Mouse (Mus musculus): ENCODE data around the gene Icmt.

The Icmt gene

DNA sequence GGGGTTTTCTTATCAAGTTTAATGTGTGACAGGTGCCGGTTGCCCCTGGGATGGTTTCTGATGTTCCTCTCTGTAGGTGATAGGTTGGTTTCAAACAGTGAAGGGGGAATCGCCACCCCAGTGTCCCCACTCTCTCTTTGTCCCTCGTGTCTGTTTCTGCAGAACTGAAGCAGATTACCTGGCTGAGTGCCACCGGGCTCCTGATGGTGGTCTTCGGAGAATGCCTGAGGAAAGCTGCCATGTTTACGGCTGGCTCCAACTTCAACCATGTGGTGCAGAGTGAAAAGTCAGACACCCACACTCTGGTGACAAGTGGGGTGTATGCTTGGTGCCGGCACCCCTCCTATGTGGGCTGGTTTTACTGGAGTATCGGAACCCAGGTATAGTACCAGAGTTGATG, 3.3 kb downstream of the Icmt start:
- no peak for DNase-seq (ENCODE audit: extremely low read depth, low read depth)

DNA sequence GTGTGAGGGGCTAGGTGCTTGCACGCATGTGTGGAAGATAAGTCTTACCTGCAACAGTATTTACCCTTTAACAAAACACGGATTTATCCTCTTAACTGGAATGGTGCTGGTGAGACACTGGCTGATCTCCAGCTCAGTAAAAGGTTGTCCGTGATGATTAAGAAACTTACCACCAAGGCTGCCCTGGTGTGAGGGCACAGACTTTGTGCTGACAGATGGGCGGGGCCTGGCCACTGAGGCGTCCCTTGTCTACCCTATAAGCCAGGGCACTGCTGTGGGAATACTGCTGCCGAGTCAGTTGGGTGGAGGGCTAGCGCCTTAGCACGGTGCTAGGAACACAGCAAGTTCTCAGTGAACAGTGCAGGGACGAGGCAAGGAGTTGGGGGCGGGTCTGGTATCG, 5.0 kb downstream of the Icmt start:
- no peak for DNase-seq (ENCODE audit: extremely low read depth, low read depth)

DNA sequence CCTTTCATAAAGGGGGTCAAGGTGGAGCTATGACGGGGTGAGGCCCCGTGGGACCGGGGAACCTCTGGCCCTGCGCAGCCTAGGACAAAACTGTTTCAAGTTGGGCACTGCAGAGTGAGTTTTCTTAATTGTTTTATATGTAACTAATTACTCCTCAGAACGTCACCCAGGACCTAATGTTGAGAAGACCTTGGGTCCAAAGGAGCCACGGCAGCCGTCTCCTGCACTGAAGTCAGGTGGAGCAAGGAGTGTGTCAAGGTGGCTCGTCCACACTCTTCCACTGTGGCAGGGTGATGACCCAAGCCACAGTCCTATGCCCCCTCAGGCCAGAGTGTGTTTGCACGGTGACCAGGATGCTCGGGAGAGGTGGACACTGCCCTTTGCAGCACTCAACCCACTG, 6.1 kb downstream of the Icmt start:
- DNase-seq (ENCODE audit: extremely low read depth, low read depth) = no peak

DNA sequence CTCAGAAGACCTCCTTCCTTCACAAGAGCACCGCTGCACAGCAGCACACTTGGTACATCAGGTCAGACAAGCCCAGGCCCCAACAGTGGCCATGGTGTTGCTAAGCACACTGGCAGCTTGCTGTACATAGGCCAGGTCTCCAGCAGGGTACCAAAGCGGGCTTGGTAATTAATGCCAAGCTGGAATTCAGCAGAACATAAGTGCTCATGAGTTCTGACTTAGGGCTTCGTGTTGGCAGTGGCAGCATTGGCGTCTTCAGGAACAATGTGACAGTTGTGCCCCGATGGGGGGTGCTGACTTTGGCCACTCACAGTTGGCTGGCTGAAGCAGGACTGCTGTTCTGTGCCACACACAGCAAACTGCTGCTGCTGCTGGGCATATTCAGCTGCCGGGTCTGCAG, 7.7 kb downstream of the Icmt start:
- DNase-seq (ENCODE audit: extremely low read depth, low read depth) = no peak

DNA sequence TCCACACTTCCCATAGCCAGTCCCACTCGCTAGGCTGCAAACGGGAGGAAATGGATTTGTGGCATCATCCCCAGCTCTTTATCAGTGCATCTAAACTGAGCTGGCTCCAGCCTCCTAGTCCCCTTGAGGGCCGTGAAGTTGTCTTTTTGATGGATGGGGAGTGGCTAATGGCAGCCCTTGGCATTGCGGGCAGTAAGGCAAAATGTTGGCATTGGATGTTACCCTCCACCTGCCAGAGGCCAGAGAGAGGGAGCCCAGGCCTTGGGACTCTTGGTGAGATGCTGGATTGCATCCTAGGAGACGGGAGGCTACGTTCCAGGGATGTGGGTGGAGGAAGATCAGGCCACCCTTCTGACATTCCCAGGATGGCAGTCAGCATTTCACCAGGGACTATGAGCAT, 9.0 kb downstream of the Icmt start:
- DNase-seq (ENCODE audit: extremely low read depth, low read depth) = no peak

DNA sequence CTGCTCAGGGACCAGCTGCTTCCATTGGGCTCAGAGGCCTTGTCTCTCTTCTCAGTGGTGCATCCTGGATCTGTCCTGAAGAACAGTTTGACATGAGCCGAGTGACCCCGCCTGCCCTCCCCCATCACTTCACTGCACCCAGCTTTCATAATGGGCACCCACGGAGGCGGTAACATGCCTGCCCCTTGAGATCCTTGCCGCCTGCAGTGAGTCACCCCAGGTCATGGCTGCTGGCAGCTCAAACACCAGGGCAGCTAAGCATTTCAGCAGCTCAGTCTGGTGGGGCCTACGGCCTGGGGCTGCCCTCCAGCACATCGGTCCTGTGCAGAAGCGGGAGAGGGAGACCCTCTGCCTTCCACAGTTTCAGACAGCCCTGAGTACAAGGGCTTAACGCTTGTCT, 10.5 kb downstream of the Icmt start:
- no peak for DNase-seq (ENCODE audit: extremely low read depth, low read depth)

DNA sequence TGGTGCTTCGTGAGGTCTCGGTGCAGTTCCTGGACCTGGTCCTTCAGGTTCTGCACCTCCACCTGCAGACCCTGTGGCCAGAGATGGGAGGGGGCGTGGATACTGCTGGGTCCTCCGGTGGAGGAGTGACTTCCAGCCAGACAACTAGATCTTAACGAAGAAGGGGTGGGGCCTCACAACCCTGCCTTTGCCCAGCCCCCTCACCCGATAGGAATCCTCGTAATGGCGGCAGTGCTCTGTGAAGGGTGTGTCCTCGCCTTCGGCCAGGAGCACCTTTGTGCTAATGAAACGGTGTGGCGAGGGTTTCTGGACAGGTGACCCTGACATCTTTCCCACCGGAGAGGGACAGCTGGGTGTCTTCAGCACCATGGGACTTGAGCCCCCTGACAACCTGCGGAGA, 15.2 kb downstream of the Icmt start:
- no peak for DNase-seq (ENCODE audit: extremely low read depth, low read depth)

DNA sequence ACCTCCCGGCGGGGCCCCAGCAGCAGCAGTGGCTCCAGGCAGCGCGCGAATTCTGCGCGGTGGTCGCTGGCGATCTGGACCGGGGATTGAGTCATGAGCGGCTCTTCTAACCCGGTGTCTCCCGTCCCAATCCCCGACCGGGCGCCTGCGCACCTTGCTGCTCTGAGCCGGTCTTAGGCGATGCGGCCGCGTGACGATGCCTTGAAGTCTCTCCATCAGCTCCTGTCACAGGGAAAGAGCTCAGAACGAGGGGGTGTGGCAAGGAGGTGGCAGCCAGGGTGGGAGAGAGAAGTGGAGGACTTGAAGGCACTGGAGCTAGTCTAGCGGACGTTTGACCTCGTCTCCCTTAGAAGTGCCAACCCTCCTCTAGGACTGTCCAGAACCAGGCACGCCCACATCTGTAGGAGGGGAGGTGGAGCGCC, 16.2 kb downstream of the Icmt start:
- DNase-seq (ENCODE audit: extremely low read depth, low read depth) = no peak

DNA sequence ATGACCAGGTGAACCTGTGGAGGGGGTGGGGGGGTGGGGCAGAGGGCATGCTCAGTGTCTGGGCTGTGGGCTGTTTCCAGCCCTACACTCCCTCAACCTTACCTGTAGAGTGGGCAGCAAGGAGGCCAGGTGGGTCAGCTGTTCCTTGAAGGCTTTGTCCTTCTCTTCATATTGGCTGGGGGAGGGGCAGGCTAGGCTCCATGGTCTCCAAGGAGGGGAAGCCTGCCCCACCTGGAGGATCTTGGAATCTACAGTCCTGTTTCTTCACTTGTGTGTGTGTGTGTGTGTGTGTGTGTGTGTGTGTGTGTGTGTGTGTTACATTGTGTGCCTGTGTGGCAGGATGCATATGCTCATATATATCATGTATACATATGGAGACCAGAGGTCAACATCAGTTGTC, 16.9 kb downstream of the Icmt start:
- DNase-seq (ENCODE audit: extremely low read depth, low read depth) = no peak

DNA sequence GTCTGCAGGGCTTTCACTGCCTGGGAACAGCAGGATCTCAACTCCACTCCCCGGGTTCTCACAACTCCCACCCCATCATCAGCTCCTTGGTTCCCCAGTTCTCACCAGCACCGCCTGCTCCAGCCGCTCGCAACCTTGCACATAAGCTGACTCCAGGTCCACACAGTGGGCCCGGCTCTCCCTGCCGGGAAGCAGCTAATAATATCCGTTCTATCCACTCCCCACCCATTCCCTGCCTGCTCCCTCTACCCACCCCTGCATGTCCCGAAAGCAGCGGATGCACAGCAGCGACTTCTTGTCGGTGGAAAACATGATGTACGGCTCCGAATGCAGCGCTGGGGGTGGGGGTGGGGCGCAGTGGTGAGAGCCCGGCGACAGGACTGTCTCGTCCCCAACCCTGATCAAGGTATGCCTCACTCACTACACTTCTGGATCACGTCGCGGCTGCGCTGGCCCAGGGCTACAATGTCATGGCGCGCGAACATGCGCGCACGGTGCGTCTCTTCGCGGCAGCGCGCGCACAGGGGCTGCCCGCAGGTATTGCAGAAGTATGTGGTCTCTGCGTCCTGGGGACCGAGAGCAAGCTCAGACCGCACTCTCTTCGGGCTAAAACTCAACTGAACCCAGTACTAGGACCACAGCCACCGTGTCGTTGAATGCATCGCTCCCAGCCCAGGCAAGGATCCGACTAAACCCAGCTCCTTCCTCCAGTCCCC, 18.6 kb downstream of the Icmt start:
- no peak for DNase-seq (ENCODE audit: extremely low read depth, low read depth)

DNA sequence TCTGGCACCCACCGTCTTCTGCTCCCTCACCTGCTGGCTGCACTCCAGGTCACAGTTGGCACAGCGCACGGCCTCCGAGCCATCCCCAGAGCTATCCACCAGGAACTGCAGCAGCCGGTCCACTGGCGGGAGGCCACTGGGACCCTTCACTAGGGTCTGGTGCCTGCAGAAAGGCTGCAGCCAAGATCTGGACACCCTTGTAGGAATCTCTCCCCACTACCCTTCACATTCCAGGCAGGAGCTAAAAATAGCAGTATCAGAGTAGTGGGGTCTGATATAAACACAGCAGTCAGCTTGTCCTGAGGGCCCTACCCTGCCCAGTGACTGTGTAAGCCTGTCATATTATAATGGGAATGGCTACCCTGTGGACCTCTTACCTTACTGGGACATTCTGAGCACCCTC, 20.6 kb downstream of the Icmt start:
- DNase-seq (ENCODE audit: extremely low read depth, low read depth) = no peak

DNA sequence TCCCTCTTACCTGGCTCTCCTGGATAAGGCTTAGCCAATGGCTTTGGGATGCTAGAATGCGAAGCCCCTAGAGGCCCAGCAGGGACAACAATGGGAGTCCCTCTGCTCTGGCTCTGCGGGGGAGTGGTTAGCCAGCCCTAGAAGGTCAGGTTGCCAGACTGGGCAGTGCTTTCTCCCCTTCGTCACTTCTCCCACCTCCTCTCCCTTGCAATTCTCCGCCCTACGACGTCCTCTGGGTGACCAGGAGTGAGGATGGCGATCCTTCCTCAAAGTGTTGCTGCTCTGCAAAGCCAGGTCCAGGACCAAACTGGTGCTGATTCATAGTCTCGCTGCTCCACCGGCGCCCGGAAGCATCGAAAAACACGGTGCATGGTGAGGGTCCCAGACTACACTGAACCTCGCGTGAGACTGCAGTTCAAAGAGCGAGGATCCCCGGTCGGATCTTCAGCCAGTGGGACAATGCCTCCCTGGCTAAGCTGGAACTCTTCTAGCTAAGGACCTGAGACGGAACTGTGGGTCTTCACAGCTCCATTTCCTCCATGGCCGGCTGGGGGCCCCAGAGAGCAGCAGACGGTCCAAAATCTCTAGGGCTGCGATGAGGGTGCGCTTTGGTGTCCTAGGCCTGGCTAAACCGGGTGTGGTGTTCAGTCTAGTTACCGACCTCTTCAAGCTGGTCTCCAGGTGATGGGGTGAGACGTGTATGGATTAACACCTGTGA, 21.6 kb downstream of the Icmt start, which contains the start of gene Rnf207:
Rnf207 (minus strand) TSS at position 477 of the 718 bp plus-strand sequence.
- no peak for DNase-seq (ENCODE audit: extremely low read depth, low read depth)

DNA sequence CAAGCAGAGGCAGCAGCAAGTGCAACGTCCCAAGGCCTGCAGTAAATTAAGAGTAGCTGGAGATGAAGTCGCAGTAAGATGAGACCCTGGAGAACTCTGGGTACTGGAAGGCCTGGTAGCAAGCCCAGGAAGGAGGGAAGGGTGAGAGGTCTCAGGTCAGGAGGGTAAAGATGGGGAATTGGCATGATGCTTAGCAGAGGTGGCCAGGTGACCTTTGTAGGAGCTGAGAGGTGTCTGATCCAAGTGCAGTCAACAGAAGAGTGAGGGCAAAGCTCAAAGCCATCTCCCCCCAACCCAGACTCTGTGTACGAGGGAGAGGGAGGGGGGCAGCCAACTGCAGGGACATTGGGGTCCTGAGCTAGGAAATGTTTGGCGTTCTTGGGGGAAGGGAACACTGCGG, 24.4 kb downstream of the Icmt start:
- DNase-seq (ENCODE audit: extremely low read depth, low read depth) = no peak

DNA sequence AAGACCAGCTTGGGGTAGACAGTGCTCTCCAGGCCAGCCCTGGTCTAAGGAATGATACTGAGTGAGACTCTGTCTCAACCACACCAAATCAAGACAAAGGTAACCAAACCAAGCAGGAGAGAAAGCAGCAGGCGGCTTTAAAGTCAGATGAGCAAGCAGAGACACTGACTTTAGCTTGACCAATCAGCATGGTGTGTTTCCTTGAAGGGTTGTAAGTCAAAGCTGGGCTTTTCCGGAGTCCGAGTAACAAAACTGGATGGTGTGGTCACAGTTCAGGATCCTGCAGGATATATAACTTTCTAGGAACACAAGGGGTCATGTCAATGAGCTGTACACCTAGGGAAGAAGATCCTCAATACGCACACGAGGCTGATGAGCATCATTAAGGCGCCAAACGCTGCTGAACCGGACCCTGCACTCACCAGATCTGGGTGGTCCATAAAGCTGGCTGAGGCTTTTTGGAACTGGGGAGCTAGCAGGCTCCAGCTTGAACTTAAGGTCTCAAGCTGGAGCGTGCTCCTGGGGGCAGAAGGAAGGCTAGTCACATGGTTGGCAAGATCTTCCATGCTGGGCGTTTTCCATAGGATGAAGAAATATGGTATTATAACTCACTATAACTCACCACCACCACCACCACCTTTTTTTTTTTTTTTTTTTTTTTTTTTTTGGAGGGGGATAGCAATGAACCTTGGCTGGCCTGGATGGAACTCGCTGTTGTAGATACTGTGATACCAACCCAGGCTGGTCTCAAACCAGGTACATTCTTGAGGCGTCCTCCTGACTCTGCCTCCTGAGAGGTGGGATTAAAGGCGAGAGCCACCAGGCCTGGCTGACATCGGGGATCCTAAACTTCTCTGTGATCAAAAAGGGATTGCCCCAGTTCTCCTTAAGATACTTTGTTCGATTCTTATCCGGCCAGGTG, 27.9 kb downstream of the Icmt start:
- DNase-seq (ENCODE audit: extremely low read depth, low read depth) = no peak

DNA sequence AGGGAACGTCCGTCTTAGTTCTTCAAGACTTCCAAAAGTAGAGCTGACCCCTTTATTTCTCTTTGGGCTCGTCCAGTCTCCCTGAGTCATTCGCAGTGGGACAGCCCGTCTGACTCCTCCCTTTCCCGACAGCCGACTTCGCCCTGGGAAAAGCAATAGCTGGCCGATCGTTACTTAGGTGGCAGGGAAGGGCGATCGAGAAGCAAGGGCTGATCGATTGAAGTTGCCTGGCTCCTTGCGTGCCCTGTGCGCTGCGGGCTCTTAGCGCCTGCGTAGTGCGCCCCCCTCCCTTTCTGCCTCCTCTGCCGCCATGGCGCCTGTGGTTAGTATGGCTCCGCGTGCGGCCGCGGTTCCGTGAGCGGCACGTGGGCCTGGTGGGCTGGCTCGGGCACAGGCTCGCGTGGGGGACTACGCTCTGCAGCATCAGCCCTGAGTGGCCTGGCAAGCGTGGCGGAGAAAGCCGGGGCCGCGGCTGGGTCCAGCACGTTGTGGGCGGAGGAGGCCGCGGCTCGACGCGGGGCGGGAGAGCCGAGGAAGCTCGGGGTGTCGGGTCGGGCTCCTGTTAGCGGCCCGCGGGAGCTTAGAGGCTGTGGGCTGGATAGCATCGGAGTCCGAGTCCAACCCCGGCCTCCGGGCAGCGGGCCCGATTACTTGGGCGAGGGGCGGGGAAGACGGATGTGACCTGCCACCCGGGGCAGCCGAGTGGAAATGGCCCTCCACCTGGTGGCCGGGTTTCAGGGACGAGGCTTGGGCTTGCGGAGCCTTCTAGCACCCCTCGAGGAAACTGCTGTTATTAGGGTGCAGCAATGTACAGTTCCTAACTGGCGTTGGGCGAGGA, 28.8 kb downstream of the Icmt start, which contains the start of gene Rpl22:
Rpl22 (plus strand) TSS at position 169 of the 838 bp plus-strand sequence.
- peak; percentile 95 for DNase-seq (ENCODE audit: extremely low read depth, low read depth)

DNA sequence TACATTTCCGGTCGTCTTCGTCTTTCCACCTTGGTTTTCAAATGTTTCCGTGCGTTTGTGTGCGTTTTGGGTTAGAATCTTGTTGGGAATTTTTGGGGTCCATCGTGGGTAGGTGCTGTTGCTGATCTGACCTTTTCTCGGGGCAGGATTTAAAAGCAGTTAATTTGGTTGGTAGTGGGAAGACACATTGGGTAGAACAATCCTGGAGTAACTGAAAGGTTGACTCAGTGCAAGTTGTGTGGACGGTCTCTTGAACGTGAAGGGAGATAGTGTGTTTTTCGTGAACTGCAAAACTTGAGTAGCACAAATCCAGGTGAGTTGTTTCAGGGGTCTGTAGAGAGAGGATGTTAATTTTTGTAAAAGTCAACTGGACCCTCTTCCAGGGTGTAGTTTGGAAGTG, 29.5 kb downstream of the Icmt start:
- no peak for DNase-seq (ENCODE audit: extremely low read depth, low read depth)

DNA sequence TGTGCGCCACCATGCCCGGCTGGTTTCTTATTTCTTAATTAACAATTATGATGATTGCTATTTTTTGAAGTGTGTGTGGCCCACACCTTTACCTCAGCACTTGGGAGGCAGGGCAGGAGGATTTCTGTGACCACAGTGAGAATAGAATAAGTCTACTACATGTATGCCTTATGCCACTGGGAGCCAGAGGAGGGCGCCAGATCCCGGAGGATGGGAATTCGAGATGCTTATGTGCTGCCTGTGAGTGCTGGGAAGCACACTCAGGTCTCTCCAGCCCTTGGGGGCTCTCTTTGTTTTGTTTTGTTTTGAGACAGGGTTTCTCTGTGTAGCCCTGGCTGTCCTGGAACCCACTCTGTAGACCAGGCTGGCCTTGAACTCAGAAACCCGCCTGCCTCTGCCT, 31.7 kb downstream of the Icmt start:
- peak; percentile 50 for DNase-seq (ENCODE audit: extremely low read depth, low read depth)

DNA sequence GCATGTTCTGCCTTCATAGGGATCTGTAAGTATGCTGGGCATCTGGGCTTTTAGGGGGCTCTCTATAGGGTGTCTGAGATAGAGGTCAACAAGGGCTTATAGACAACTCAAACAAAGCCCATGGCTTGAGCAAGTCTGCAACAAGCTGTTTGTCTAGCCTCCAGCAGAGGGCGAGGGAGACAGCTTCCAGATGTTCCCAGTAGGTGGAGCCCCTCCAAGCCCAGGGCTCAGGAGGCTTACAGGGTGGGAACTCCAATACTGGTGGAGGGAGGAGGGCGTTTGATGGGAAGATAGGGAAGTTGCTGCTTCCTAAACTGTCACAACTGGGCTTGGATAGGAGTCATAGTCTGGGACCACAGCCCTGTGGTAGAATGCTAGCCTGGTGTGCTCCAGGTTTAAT, 35.9 kb downstream of the Icmt start:
- peak; percentile 50 for DNase-seq (ENCODE audit: extremely low read depth, low read depth)

DNA sequence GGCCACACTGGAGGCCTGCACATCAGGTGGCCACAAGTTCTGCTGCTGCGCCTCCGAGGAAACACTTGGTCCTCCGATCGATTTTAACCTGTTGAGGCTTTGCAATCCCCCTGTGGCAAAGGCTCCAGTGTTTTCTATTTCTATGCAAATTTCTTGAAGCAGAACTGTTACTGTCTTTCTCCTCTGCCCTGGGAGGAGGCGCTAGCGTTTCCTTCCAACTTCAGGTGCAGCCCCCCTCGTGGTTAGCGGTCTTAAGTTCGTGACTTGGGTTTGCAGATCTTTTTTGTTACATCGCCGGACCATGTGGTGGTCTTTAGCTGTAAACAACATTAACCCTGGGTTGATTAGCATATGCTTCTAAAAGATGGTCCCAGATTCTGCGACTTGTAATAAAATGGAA, 36.6 kb downstream of the Icmt start:
- DNase-seq (ENCODE audit: extremely low read depth, low read depth) = no peak

DNA sequence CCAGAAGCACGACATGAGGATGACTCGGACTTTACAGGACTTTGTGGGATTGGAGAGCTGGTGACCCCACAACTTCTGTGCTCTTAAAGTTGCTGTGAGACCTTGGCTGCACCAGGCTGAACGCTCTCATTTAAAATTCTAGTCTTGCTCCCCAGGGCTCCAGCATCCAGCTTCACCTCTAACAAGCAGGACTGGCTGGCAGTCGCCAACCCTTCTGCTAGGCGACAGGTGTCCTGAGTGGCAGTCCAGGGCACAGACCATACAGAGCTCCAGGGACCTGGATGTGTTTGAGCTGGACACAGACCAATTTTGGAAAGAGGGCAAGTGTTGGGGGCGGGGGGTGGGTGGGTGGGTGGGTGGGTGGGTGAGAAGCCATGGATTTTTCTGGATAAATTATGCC, 40.7 kb downstream of the Icmt start:
- DNase-seq (ENCODE audit: extremely low read depth, low read depth) = no peak

Data from MEL-GATA-1-ER (cell line).